Comparison of ENCODE assay signal across 18 mouse cellular contexts in genomic region chr1:54827351-54827750, GRCm38 (mm10).
DNase-seq lines count a peak whose midpoint lies in the region; ATAC-seq and TF ChIP-seq lines count a peak whose summit lies in the region.
"Had no signal": no experiment of that assay in that cellular context is flagged by ENCODE, and none has a peak within 500 bp of the region (broad histone marks: within the 10 kb centered on the region; RNA-seq: fewer than 3 reads in every experiment).

No protein-coding gene starts in this region.

- no peak overlapping the region for H3K9ac ChIP-seq in heart, adult 2 months (ENCODE audit: low read depth, low read length)
- H3K9ac ChIP-seq in kidney, embryonic 16.5 days (replicated peaks; ENCODE audit: low read length) = no peak overlapping the region
- no peak overlapping the region for H3K9ac ChIP-seq in lung, postnatal 0 days (replicated peaks; ENCODE audit: low read depth)
- H3K9ac ChIP-seq: hindbrain, embryonic 15.5 days; limb, embryonic 13.5 days; liver, embryonic 13.5 days; stomach, embryonic 15.5 days had no signal

- H3K27ac ChIP-seq in heart, adult 2 months = peak overlapping the region; percentile 44
- H3K27ac ChIP-seq in kidney, adult 2 months (ENCODE audit: insufficient read depth, low read depth, low read length) = peak overlapping the region; percentile 84
- no peak overlapping the region for H3K27ac ChIP-seq in kidney, embryonic 16.5 days (ENCODE audit: low read length)
- peak overlapping the region; percentile 71 for H3K27ac ChIP-seq in lung, postnatal 0 days (ENCODE audit: low read length)
- H3K27ac ChIP-seq: hindbrain, embryonic 10.5 days; hindbrain, embryonic 15.5 days; limb, embryonic 13.5 days; liver, embryonic 13.5 days; stomach, embryonic 15.5 days had no signal

- H3K27me3 ChIP-seq in heart, adult 2 months (ENCODE audit: control insufficient read depth, insufficient read depth, low read length) = no peaks in the 10 kb centered on the region
- H3K27me3 ChIP-seq in kidney, adult 2 months (replicated peaks; ENCODE audit: control insufficient read depth, insufficient read depth, low read length) = no peaks in the 10 kb centered on the region
- no peaks in the 10 kb centered on the region for H3K27me3 ChIP-seq in kidney, embryonic 16.5 days (ENCODE audit: insufficient read depth, low read length)
- no peaks in the 10 kb centered on the region for H3K27me3 ChIP-seq in lung, postnatal 0 days (replicated peaks; ENCODE audit: insufficient read depth, low read length)
- H3K27me3 ChIP-seq: hindbrain, embryonic 15.5 days; limb, embryonic 13.5 days; liver, embryonic 13.5 days; stomach, embryonic 15.5 days had no signal

- H3K4me2 ChIP-seq in kidney, embryonic 16.5 days (replicated peaks; ENCODE audit: low read depth, low read length) = no peak overlapping the region
- H3K4me2 ChIP-seq in lung, postnatal 0 days (replicated peaks; ENCODE audit: low read depth, low read length) = no peak overlapping the region
- H3K4me2 ChIP-seq: hindbrain, embryonic 15.5 days; limb, embryonic 13.5 days; liver, embryonic 13.5 days; midbrain, embryonic 11.5 days; stomach, embryonic 15.5 days had no signal

- 64% methylated on average over 3 of the region's 3 CpGs for WGBS in heart, adult 2 months
- WGBS in kidney, adult 2 months = 34% methylated on average over 3 of the region's 3 CpGs
- WGBS in kidney, embryonic 16.5 days = 47% methylated on average over 3 of the region's 3 CpGs
- 42% methylated on average over 3 of the region's 3 CpGs for WGBS in lung, postnatal 0 days

- TF ChIP-seq CTCF in heart, adult 2 months (IDR thresholded peaks at IDR 0.05) = no peak
- TF ChIP-seq CTCF in kidney, adult 2 months (conservative IDR thresholded peaks at IDR 0.05; ENCODE audit: insufficient read depth, insufficient read length, low read depth, low read length) = no peak
- no peak for TF ChIP-seq CTCF in lung, postnatal 0 days (IDR thresholded peaks at IDR 0.05)

- no peak overlapping the region for H3K4me3 ChIP-seq in heart, adult 2 months
- no peak overlapping the region for H3K4me3 ChIP-seq in kidney, adult 2 months (ENCODE audit: insufficient read depth, low read depth, low read length)
- no peak overlapping the region for H3K4me3 ChIP-seq in kidney, embryonic 16.5 days (ENCODE audit: low read length)
- H3K4me3 ChIP-seq in lung, postnatal 0 days (ENCODE audit: low read depth, low read length) = no peak overlapping the region
- H3K4me3 ChIP-seq: hindbrain, embryonic 10.5 days; hindbrain, embryonic 15.5 days; limb, embryonic 13.5 days; liver, embryonic 13.5 days; stomach, embryonic 15.5 days had no signal

- peaks cover 4% of the 10 kb centered on the region; the same call in 1 of the 2 replicates for H3K36me3 ChIP-seq in heart, adult 2 months (ENCODE audit: control insufficient read depth, insufficient read depth, low read length)
- no peaks in the 10 kb centered on the region for H3K36me3 ChIP-seq in kidney, adult 2 months (ENCODE audit: control insufficient read depth, insufficient read depth, low read length)
- H3K36me3 ChIP-seq in kidney, embryonic 16.5 days (ENCODE audit: insufficient read depth, low read length) = no peaks in the 10 kb centered on the region
- H3K36me3 ChIP-seq in lung, postnatal 0 days (ENCODE audit: insufficient read depth, low read length) = no peaks in the 10 kb centered on the region
- H3K36me3 ChIP-seq: hindbrain, embryonic 10.5 days; hindbrain, embryonic 15.5 days; liver, embryonic 13.5 days; stomach, embryonic 15.5 days had no signal

- H3K9me3 ChIP-seq in kidney, embryonic 16.5 days (ENCODE audit: low read length) = no peaks in the 10 kb centered on the region
- H3K9me3 ChIP-seq in lung, postnatal 0 days (ENCODE audit: low read length) = no peaks in the 10 kb centered on the region
- H3K9me3 ChIP-seq: hindbrain, embryonic 10.5 days; hindbrain, embryonic 15.5 days; limb, embryonic 13.5 days; liver, embryonic 13.5 days; stomach, embryonic 15.5 days had no signal

- no peak for TF ChIP-seq EP300 in heart, adult 2 months (IDR thresholded peaks at IDR 0.05; ENCODE audit: insufficient read depth, low read depth, low read length)
- TF ChIP-seq EP300 in lung, postnatal 0 days (IDR thresholded peaks at IDR 0.05) = no peak

- ATAC-seq in kidney, embryonic 16.5 days (ENCODE audit: low FRiP score, low TSS enrichment) = no peak
- ATAC-seq in lung, postnatal 0 days = no peak
- ATAC-seq: forebrain, embryonic 14.5 days; midbrain, embryonic 16.5 days had no signal

- TF ChIP-seq POLR2A in heart, adult 2 months (IDR thresholded peaks at IDR 0.05; ENCODE audit: insufficient read depth, low read depth, low read length) = no peak
- no peak for TF ChIP-seq POLR2A in kidney, adult 2 months (IDR thresholded peaks at IDR 0.05; ENCODE audit: low read depth, low read length)

- no peaks in the 10 kb centered on the region for H3K79me2 ChIP-seq in heart, adult 2 months (replicated peaks; ENCODE audit: control insufficient read depth, insufficient read depth, low read length)

- intact Hi-C loops in heart, adult 2 months (cut with DNase I) = loop anchor here (5.0 kb wide), 2 partner anchors 35 to 145 kb away; no protein-coding TSS in a partner anchor
- intact Hi-C loops in heart, postnatal 10 days (cut with DNase I) = no loop called here

- no peak for DNase-seq in heart, adult 2 months
- no peak for DNase-seq in heart, postnatal 10 days
- peak; percentile 61 for DNase-seq in kidney, adult 2 months
- no peak for DNase-seq in lung, postnatal 0 days (ENCODE audit: low spot score)
- DNase-seq in lung, adult 18-20 months = no peak
- DNase-seq in layer of hippocampus, postnatal 36 days = no peak
- DNase-seq: liver, embryonic 13.5 days; right cerebral cortex, postnatal 25 days; thymus, adult 18-20 months; thymus, postnatal 25 days had no signal

- H3K4me1 ChIP-seq in heart, adult 2 months (ENCODE audit: control insufficient read depth, insufficient read depth, low read length) = peaks cover 21% of the 10 kb centered on the region
- peaks cover 37% of the 10 kb centered on the region for H3K4me1 ChIP-seq in kidney, adult 2 months (ENCODE audit: control insufficient read depth, insufficient read depth, low read length)
- peaks cover 14% of the 10 kb centered on the region; the same call in 1 of the 2 replicates for H3K4me1 ChIP-seq in kidney, embryonic 16.5 days (ENCODE audit: insufficient read depth, low read length)
- peaks cover 20% of the 10 kb centered on the region; the same call in 1 of the 2 replicates for H3K4me1 ChIP-seq in lung, postnatal 0 days (ENCODE audit: insufficient read depth, low read depth, low read length)
- H3K4me1 ChIP-seq: hindbrain, embryonic 15.5 days had no signal
